Mouse (Mus musculus): ENCODE data around the gene Psmd13. TPM values are rescaled to one million over a fixed set of nuclear protein-coding genes. Genes with fewer than 3 reads are reported as not detected.

Psmd13 gene
- total and polyA plus RNA-seq, 3 experiments: 165 to 215 TPM; not detected in 1

DNA sequence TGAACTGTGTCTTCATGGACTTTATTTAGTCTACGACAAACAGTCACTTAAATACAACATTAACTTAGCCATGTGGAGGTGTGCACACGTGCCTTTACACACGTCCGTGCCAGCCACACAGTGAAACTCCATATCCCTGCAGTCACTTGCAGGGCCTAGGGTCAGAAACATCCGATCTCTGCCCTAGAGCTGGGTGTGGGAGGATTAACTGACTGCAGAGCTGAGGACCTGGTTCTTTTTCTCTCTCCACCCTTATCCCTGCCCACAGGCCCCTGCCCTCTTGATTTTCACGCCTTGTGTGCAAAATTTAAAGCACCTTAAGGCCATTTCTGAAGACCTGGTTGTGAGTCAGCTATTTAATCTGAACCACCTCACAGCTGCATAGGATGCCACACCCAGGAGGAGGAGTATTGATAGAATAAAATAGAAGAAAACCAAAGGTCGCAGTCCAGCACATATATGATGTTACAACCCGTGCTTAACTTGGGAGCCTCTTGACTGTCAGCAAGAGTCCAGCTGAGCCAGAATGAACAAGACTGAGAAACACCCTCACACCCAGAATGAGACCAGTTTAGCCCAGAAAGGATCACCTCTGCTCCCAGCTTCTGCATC is 38.8 kb downstream of the Psmd13 start, which contains the start of gene Nlrp6:
Nlrp6 (plus strand) TSS at position 485 of the 612 bp plus-strand sequence.
- Histone ChIP-seq H3K36me3 (ENCODE audit: control insufficient read depth in 1 of 2, insufficient read depth in 2 of 2, low read length in 2 of 2) (peaks cover 0 to 4% of the 10 kb centered on the region in 2 experiments; a peak in 2 of 4 replicates), H3K9ac (ENCODE audit: control insufficient read depth, low read depth, low read length, poor library complexity, severe bottlenecking) (no peak within 1 kb of the TSS), H3K79me2 (ENCODE audit: control insufficient read depth, insufficient read depth, low read length, poor library complexity) (no peaks in the 10 kb centered on the region), H3K4me1 (ENCODE audit: control insufficient read depth in 1 of 2, insufficient read depth in 2 of 2, low read length in 2 of 2) (peaks cover 0 to 9% of the 10 kb centered on the region in 2 experiments; a peak in 1 of 4 replicates), H3K4me3 (ENCODE audit: control insufficient read depth in 1 of 2, insufficient read depth in 1 of 2, low read depth in 2 of 2, low read length in 2 of 2) (no peak within 1 kb of the TSS), H3K27me3 (ENCODE audit: control insufficient read depth in 1 of 2, insufficient read depth in 2 of 2, low read length in 2 of 2) (peaks cover 0 to 7% of the 10 kb centered on the region in 2 experiments; a peak in 3 of 4 replicates), H3K9me3 (replicated peaks; ENCODE audit: insufficient read depth, low read length) (no peaks in the 10 kb centered on the region), H3K27ac (ENCODE audit: control insufficient read depth, low read depth, low read length) (no peak within 1 kb of the TSS)
- TF ChIP-seq UBTF (IDR thresholded peaks at IDR 0.05; ENCODE audit: borderline replicate concordance, insufficient read depth, low read depth, low read length): no peak
- TF ChIP-seq USF2 (IDR thresholded peaks at IDR 0.05; ENCODE audit: borderline replicate concordance in 1 of 2, insufficient read depth in 1 of 2, low read depth in 1 of 2, low read length in 2 of 2): no peak
- DNase-seq (ENCODE audit: low read depth, low spot score): no peak

DNA sequence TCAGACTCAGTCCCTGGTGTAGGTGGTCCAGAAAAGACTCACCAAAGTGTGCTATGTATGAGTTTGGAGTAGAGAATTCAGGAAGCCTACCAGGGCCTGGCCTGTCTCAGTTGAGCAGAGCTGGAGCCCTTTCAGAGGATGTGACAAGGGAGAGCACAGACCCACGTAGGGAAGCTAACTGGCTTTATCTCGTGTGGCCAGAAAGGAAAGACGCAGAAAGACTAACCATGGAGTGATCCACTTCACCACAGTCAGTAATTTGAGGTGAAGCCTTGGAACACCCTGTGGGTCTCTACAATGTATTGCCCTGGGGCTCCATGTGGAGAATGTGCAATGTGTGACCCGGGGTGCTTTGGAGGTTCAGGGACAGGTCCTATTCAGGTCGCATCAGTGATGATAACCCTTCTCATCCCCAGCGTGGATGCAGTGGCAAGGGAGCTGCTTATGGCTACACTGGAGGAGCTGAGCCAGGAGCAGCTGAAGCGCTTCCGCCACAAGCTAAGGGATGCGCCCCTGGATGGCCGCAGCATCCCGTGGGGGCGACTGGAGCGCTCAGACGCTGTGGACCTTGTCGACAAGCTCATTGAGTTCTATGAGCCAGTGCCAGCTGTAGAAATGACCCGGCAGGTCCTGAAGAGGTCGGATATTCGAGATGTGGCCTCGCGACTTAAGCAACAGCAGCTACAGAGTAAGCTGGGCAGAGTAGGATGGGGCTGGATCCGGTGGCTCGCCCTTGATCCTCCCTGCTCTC is 39.6 kb downstream of the Psmd13 start:
- TF ChIP-seq ZMIZ1 (IDR thresholded peaks at IDR 0.05; ENCODE audit: low read depth, low read length) (no peak), ZC3H11A (IDR thresholded peaks at IDR 0.05; ENCODE audit: low read depth, low read length) (no peak), RAD21 (IDR thresholded peaks at IDR 0.05; ENCODE audit: low read depth, low read length) (no peak), MXI1 (IDR thresholded peaks at IDR 0.05; ENCODE audit: low read depth, low read length) (no peak), GATA1 (IDR thresholded peaks at IDR 0.05; ENCODE audit: low read depth, low read length) (no peak), MYB (IDR thresholded peaks at IDR 0.05; ENCODE audit: low read depth, low read length) (no peak), ZNF384 (IDR thresholded peaks at IDR 0.05; ENCODE audit: low read depth, low read length) (no peak), ZKSCAN1 (IDR thresholded peaks at IDR 0.05; ENCODE audit: low read depth, low read length) (no peak), CHD1 (IDR thresholded peaks at IDR 0.05; ENCODE audit: low read depth, low read length) (no peak), POLR2A (IDR thresholded peaks at IDR 0.05; ENCODE audit: control insufficient read depth in 1 of 2, insufficient read depth in 1 of 2, low read depth in 1 of 2, low read length in 2 of 2, poor library complexity in 1 of 2) (no peak), TAL1 (IDR thresholded peaks at IDR 0.05; ENCODE audit: low read length) (no peak), TBP (IDR thresholded peaks at IDR 0.05; ENCODE audit: low read depth, low read length) (no peak), POLR2AphosphoS2 (IDR thresholded peaks at IDR 0.05; ENCODE audit: low read length) (no peak), E2F4 (IDR thresholded peaks at IDR 0.05; ENCODE audit: borderline replicate concordance, low read depth, low read length) (no peak), MEF2A (IDR thresholded peaks at IDR 0.05; ENCODE audit: extremely low read depth, insufficient replicate concordance, low read depth, low read length, poor library complexity, severe bottlenecking) (no peak), UBTF (IDR thresholded peaks at IDR 0.05; ENCODE audit: borderline replicate concordance, insufficient read depth, low read depth, low read length) (no peak), EP300 (IDR thresholded peaks at IDR 0.05; ENCODE audit: low read depth in 1 of 2, low read length in 2 of 2) (no peak), USF1 (IDR thresholded peaks at IDR 0.05; ENCODE audit: low read depth, low read length) (no peak), KAT2A (conservative IDR thresholded peaks at IDR 0.05; ENCODE audit: low read depth, low read length) (no peak)
- H3K27ac ChIP-seq (ENCODE audit: control insufficient read depth, low read depth, low read length): no peak overlapping the region
- H3K9me3 ChIP-seq (replicated peaks; ENCODE audit: insufficient read depth, low read length): no peaks in the 10 kb centered on the region
- no peak for DNase-seq (ENCODE audit: low read depth, low spot score)
- H3K4me3 ChIP-seq (ENCODE audit: control insufficient read depth in 1 of 2, insufficient read depth in 1 of 2, low read depth in 2 of 2, low read length in 2 of 2): no peak overlapping the region
- H3K27me3 ChIP-seq (ENCODE audit: control insufficient read depth in 1 of 2, insufficient read depth in 2 of 2, low read length in 2 of 2): peaks cover 0 to 9% of the 10 kb centered on the region in 2 experiments; a peak in 3 of 4 replicates
- H3K9ac ChIP-seq (ENCODE audit: control insufficient read depth, low read depth, low read length, poor library complexity, severe bottlenecking): no peak overlapping the region
- peaks cover 0 to 4% of the 10 kb centered on the region in 2 experiments; a peak in 2 of 4 replicates for H3K36me3 ChIP-seq (ENCODE audit: control insufficient read depth in 1 of 2, insufficient read depth in 2 of 2, low read length in 2 of 2)
- H3K4me1 ChIP-seq (ENCODE audit: control insufficient read depth in 1 of 2, insufficient read depth in 2 of 2, low read length in 2 of 2): peaks cover 0 to 9% of the 10 kb centered on the region in 2 experiments; a peak in 1 of 4 replicates
- no peaks in the 10 kb centered on the region for H3K79me2 ChIP-seq (ENCODE audit: control insufficient read depth, insufficient read depth, low read length, poor library complexity)
